Mouse (Mus musculus): ENCODE results near the gene Nckap1.

GRCm38 (mm10) chr2:80536608-80537007, 44.6 kb downstream of the Nckap1 start:
- no peak for TF ChIP-seq CTCF (IDR thresholded peaks at IDR 0.05; ENCODE audit: low read depth)
- TF ChIP-seq EP300 (IDR thresholded peaks at IDR 0.05; ENCODE audit: low read depth) = no peak
